Mouse (Mus musculus): ENCODE results near the gene Kpna7. TPM values are rescaled to one million over a fixed set of nuclear protein-coding genes. Genes with fewer than 3 reads are reported as not detected.
A peak's percentile ranks its signal among the peaks of the same experiment; 100 is the strongest.
"Not testable (repeated sequence)": the region's sequence is repeated elsewhere in the genome, so short reads cannot be mapped to it uniquely, and the experiment has no call there.

Kpna7 gene
- polyA plus RNA-seq, 1 experiment from 2014 or later, result not detected

DNA sequence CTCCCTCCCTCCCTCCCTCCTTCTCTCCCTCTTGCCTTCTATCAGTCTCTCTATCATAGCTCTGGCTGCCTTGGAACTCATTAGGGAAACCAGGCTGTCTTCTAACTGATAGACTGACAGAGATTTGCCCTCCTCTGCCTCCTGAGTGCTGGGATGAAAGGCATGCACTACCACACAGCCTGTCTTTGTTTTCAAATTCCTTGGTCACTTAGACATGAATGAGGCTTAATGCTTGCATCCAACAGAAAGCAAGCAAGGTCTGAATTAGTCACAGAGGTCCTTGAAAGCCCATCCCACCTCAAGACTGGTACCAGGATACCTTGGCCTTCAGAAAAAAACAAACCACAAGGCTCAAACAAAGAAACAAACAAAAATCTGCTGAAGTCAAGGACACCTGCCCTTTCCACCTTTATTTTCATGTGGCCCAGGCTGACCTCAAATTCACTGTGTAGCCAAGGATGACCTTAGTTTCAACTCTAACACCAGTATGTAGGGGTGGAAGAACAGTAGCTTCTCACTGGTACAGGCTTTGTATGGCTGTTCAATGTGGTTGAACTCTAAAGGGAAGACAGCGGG lies 19.0 kb downstream of the Kpna7 start:
- H3K9me3 ChIP-seq, result no peaks in the 10 kb centered on the region
- no peak overlapping the region for H3K4me2 ChIP-seq (replicated peaks)
- WGBS, result 90% methylated on average over 1 of the region's 1 CpGs
- H3K9ac ChIP-seq, result no peak overlapping the region
- no peak overlapping the region for H3K27ac ChIP-seq
- no peaks in the 10 kb centered on the region; the same call in 1 of the 2 replicates for H3K27me3 ChIP-seq
- H3K36me3 ChIP-seq, result no peaks in the 10 kb centered on the region
- no peaks in the 10 kb centered on the region for H3K4me1 ChIP-seq
- H3K4me3 ChIP-seq, result no peak overlapping the region
- no peak for ATAC-seq (ENCODE audit: low FRiP score, low read depth)

DNA sequence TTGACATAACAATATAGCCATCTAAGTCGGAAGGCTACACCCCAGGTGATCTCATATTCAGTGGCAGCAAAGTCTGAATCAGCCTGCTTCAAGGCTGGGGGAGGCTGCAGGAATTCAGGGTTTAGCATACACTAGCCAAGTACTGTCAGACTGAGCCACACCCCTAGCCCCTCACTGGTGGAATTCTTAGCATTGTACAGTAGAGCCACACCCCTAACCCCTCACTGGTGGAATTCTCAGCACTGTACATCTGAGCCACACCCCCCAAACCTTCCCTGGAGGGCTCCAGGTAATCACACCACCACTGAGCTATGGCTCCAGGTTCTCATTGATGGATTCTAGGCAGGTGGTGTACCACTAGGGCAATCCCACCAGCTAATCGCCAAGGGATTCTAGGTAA lies 24.3 kb downstream of the Kpna7 start:
- H3K4me1 ChIP-seq, result no peaks in the 10 kb centered on the region
- no peak overlapping the region for H3K4me2 ChIP-seq (replicated peaks)
- no peaks in the 10 kb centered on the region for H3K27me3 ChIP-seq
- no peak overlapping the region for H3K9ac ChIP-seq
- H3K4me3 ChIP-seq, result no peak overlapping the region
- no peaks in the 10 kb centered on the region for H3K36me3 ChIP-seq
- H3K9me3 ChIP-seq, result no peaks in the 10 kb centered on the region
- ATAC-seq (ENCODE audit: low FRiP score, low read depth), result no peak
- WGBS, result 74% methylated on average over 2 of the region's 2 CpGs
- H3K27ac ChIP-seq, result no peak overlapping the region

DNA sequence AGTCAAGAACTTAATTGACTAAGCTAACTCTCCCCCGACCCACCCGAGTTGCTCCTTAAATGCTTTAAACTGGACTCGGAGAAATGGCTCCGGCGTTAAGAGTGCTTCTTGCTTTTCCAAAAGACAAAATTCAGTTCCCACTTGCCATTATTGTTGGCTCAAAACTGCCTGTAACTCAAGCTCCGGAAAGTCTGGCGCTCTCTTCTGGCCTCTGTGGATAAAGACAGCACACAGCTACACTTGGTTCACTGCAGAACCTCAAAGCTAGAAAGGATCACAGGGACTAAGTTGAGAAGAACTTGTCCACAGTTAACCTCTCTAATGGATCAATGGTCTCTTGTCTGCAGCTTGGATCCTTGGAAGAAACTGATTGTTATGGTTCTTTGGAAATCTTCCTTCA lies 25.1 kb downstream of the Kpna7 start:
- WGBS, result 88% methylated on average over 7 of the region's 7 CpGs
- H3K36me3 ChIP-seq, result no peaks in the 10 kb centered on the region
- H3K4me1 ChIP-seq, result no peaks in the 10 kb centered on the region
- H3K27me3 ChIP-seq, result no peaks in the 10 kb centered on the region
- ATAC-seq (ENCODE audit: low FRiP score, low read depth), result no peak
- no peak overlapping the region for H3K9ac ChIP-seq
- no peak overlapping the region for H3K4me3 ChIP-seq
- H3K4me2 ChIP-seq (replicated peaks), result no peak overlapping the region
- H3K9me3 ChIP-seq, result no peaks in the 10 kb centered on the region
- no peak overlapping the region for H3K27ac ChIP-seq

DNA sequence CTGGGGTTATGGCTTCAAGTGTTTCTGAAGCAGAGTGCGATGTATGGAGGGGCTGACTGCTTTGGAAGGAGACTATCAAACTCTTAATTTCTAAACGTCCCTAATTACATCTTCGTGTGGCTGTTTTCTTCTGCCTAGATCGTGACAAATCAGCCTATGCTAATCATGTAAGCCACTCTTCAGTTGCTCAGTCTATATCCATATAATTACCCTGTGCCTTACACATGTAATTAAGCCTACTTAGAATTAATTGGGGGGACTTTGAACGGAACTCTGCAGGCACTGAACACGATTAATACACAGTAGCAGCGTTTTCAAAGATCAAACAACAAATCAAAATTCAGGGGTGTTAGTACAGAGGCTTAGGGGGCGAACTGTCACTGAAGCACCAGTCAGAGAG lies 25.9 kb downstream of the Kpna7 start:
- H3K27me3 ChIP-seq, result no peaks in the 10 kb centered on the region
- H3K9ac ChIP-seq, result no peak overlapping the region
- no peaks in the 10 kb centered on the region for H3K4me1 ChIP-seq
- H3K36me3 ChIP-seq, result no peaks in the 10 kb centered on the region
- no peaks in the 10 kb centered on the region for H3K9me3 ChIP-seq
- H3K27ac ChIP-seq, result no peak overlapping the region
- no peak overlapping the region for H3K4me2 ChIP-seq (replicated peaks)
- no peak overlapping the region for H3K4me3 ChIP-seq
- ATAC-seq (ENCODE audit: low FRiP score, low read depth), result no peak
- 74% methylated on average over 8 of the region's 8 CpGs for WGBS

DNA sequence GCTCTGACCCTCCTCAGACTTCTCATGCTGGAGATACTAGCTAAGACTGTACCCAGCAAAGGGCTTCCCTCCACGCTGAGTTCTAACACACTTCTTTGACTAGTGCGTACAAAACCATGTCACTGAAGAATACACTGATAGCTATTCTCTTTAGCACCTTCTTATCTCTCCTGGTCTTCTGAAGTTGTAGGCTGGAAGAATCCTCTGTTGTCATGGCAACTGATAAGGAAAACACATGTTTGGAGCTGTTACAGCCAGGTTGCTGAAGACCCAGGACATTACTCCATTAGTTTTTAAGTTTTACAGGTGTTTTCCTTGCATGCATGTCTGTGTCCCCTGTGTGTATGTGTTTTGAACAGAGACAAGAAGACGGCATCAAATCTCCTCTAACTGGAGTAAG lies 29.6 kb downstream of the Kpna7 start:
- ATAC-seq (ENCODE audit: low FRiP score, low read depth); H3K36me3 ChIP-seq; H3K27me3 ChIP-seq; H3K9ac ChIP-seq; H3K27ac ChIP-seq; H3K4me2 ChIP-seq (replicated peaks); H3K4me3 ChIP-seq; H3K9me3 ChIP-seq; H3K4me1 ChIP-seq: not testable (repeated sequence)
- 67% methylated on average over 3 of the region's 3 CpGs for WGBS

DNA sequence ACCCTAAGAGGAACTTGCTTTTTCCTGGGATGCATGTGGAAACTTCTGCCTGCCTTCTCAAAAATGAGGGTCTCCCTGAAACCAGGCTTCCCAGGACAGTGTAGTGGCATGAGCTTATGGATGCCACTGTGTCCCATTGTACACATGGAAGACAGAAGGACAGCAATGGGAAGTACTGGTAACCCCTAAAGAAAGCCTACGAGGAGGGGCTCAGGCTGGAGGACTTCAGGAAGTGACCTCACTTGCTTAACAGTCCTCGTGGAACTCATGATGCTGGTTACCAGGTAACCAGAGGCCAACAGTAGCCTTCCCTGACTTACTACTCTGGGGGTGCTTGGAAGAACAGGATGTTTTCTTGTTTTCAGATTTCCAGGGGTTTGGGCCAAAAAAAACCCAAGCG lies 41.1 kb downstream of the Kpna7 start, which contains the start of gene 1700018F24Rik:
1700018F24Rik (plus strand) TSS at position 301 of the 400 bp plus-strand sequence.
- H3K36me3 ChIP-seq; H3K4me2 ChIP-seq (replicated peaks); H3K4me1 ChIP-seq; H3K27me3 ChIP-seq; H3K27ac ChIP-seq; ATAC-seq (ENCODE audit: low FRiP score, low read depth); H3K9me3 ChIP-seq; H3K9ac ChIP-seq; H3K4me3 ChIP-seq: not testable (repeated sequence)
- WGBS, result 51% methylated on average over 3 of the region's 3 CpGs

DNA sequence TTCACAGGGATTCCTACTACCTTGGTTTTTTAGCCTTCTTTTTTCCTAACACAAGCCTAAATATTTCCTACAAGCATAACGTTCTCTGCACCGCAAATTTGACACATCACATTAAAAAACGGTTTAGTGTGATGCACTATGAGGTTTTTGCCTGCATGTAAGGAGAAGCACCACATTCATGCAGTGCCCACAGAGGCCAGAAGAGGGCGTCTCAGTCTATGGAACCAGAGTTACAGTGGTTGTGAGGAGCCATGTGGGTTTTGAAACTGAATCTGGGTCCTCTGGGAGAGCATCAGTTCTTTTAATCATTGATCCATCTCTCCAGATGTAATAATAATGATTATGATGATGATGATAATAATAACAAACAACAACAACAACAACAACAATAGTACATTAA lies 42.2 kb downstream of the Kpna7 start:
- Histone ChIP-seq H3K27me3 (no peaks in the 10 kb centered on the region), H3K4me3 (no peak overlapping the region), H3K9me3 (no peaks in the 10 kb centered on the region), H3K27ac (no peak overlapping the region), H3K4me2 (replicated peaks) (no peak overlapping the region), H3K36me3 (no peaks in the 10 kb centered on the region), H3K4me1 (no peaks in the 10 kb centered on the region), H3K9ac (no peak overlapping the region)
- WGBS, result 40% methylated on average over 4 of the region's 4 CpGs
- no peak for ATAC-seq (ENCODE audit: low FRiP score, low read depth)

DNA sequence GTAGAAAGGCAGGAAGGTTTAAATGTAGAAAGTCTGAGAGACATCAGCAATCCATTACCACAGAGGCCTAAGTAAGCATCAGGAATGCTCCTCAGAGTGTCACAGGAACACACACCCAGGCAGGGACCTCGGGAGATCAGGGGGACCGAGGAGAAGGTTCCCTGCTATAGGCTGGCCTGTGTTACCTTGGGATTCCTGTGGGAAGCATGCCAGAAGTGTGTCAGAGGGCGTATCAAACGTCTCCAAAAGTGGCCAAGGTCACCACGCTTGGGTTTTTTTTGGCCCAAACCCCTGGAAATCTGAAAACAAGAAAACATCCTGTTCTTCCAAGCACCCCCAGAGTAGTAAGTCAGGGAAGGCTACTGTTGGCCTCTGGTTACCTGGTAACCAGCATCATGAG lies 51.4 kb downstream of the Kpna7 start, which contains the start of gene Gm4871:
Gm4871 (minus strand) TSS at position 364 of the 400 bp plus-strand sequence.
- not testable (repeated sequence) for H3K4me2 ChIP-seq (replicated peaks); ATAC-seq (ENCODE audit: low FRiP score, low read depth)
- 61% methylated on average over 5 of the region's 5 CpGs for WGBS

DNA sequence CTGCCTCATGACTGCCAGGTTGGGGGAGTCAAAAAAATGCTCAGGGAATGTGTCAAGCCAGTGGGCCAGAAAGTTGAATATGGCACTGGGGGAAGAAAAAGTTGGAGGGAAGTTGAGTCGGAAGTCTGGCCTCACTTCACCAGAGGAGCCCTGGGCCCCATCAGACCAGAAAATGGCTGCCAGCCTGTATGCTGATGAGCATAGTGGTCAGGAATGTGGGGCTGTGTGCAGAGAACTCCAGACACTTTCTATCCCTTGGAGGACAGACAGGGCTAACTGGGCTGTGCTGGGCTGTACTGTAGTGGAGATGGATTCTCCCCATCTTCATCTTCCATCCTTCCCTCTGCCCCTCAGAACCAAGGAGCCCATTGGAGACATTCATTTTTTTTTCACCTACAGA lies 53.4 kb downstream of the Kpna7 start:
- not testable (repeated sequence) for H3K9ac ChIP-seq; H3K4me3 ChIP-seq; H3K27ac ChIP-seq; H3K9me3 ChIP-seq; H3K4me1 ChIP-seq; H3K27me3 ChIP-seq; ATAC-seq (ENCODE audit: low FRiP score, low read depth); H3K36me3 ChIP-seq; H3K4me2 ChIP-seq (replicated peaks)
- WGBS, result 100% methylated on average over 1 of the region's 1 CpGs

More for the DNA sequence above, 51.4 kb downstream of the Kpna7 start, which contains the start of gene Gm4871:
- not testable (repeated sequence) for H3K9me3 ChIP-seq, H3K9ac ChIP-seq, H3K36me3 ChIP-seq, H3K27me3 ChIP-seq, H3K27ac ChIP-seq, H3K4me3 ChIP-seq, H3K4me1 ChIP-seq

DNA sequence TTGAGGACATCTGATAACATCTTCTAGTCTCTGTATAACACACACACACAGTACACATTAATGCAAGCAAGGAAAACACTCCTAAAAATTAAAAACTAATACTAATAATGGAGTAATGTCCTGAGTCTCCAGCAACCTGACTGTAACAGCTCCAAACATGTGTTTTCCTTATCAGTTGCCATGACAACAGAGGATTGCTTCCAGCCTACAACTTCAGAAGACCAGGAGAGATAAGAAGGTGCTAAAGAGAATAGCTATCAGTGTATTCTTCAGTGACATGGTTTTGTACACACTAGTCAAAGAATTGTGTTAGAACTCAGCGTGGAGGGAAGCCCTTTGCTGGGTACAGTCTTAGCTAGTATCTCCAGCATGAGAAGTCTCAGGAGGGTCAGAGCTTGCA lies 63.1 kb downstream of the Kpna7 start:
- not testable (repeated sequence) for H3K27me3 ChIP-seq; H3K36me3 ChIP-seq; ATAC-seq (ENCODE audit: low FRiP score, low read depth); H3K4me2 ChIP-seq (replicated peaks); H3K9ac ChIP-seq; H3K9me3 ChIP-seq; H3K4me3 ChIP-seq; H3K4me1 ChIP-seq; H3K27ac ChIP-seq
- 59% methylated on average over 1 of the region's 1 CpGs for WGBS

DNA sequence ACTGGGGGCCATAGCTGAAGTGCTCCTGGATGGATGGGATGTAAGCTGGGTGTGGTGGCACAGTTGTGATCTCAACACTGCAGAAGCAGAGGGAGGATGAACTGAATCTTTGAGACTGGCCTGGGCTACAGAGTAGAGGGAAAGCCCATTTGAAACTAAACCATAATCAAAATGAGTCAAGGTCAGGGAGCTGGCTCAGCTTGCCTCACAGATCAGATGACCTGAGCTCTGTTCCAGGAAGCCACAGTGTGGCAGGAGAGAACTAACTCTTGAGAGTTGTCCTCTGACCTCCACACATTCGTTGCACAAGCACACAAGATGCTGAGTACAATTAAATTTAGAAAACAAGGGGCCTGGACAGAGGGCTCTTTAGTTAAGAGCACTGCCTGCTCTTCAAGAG lies 63.6 kb downstream of the Kpna7 start:
- not testable (repeated sequence) for H3K27me3 ChIP-seq; H3K4me1 ChIP-seq; H3K36me3 ChIP-seq; H3K9ac ChIP-seq; H3K9me3 ChIP-seq; ATAC-seq (ENCODE audit: low FRiP score, low read depth); H3K4me3 ChIP-seq; H3K27ac ChIP-seq; H3K4me2 ChIP-seq (replicated peaks)
- WGBS, result 29% methylated on average over 1 of the region's 1 CpGs

DNA sequence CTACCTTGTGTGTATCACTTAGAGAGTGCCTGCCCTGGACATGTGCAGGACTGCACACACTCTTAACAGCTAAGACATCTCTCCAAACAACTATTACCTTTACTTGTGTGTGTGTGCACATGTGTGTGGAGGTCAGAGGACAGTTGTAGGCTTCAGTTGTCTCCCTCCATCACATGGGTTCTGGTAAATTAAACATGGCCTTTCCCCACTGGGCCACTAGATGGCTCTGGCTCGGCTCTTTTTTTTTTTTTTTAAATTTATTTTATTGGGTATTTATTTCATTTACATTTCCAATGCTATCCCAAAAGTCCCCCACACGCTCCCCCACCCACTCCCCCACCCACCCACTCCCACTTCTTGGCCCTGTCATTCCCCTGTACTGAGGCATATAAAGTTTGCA lies 67.1 kb downstream of the Kpna7 start:
- WGBS, result 25% methylated on average over 2 of the region's 2 CpGs
- peaks cover 21% of the 10 kb centered on the region for H3K4me1 ChIP-seq
- not testable (repeated sequence) for ATAC-seq (ENCODE audit: low FRiP score, low read depth)

DNA sequence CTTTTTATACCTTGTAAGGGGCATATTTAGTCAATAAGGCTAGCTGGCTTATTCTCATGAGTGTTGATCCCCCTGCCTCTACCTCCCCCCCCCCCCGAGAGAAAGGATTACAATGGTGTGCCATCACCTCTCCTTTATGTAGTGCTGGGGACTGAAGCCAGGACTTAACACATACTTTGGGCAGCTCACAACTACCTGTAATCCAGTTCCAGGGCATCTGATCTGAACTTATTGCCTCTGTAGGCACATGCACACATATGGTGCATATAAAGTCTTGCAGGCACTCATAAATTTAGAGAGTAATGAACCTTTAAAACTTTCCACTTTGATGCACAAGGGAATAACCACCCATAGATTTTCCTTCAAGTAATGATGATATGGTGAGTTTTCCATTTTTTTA lies 69.6 kb downstream of the Kpna7 start:
- peaks cover 27% of the 10 kb centered on the region for H3K4me1 ChIP-seq
- no peak overlapping the region for H3K9ac ChIP-seq
- H3K36me3 ChIP-seq, result no peaks in the 10 kb centered on the region
- 39% methylated on average over 1 of the region's 1 CpGs for WGBS
- no peaks in the 10 kb centered on the region for H3K9me3 ChIP-seq
- no peak overlapping the region for H3K4me3 ChIP-seq
- H3K4me2 ChIP-seq (replicated peaks), result no peak overlapping the region
- no peak overlapping the region for H3K27ac ChIP-seq
- H3K27me3 ChIP-seq, result no peaks in the 10 kb centered on the region
- ATAC-seq (ENCODE audit: low FRiP score, low read depth), result peak; percentile 69; the same call in 1 of the 2 replicates

More for the DNA sequence above, 67.1 kb downstream of the Kpna7 start:
- not testable (repeated sequence) for H3K27me3 ChIP-seq; H3K9ac ChIP-seq; H3K36me3 ChIP-seq; H3K27ac ChIP-seq; H3K9me3 ChIP-seq; H3K4me3 ChIP-seq; H3K4me2 ChIP-seq (replicated peaks)
